Mouse (Mus musculus): ENCODE data around the gene Tkfc.

Gene Tkfc

DNA sequence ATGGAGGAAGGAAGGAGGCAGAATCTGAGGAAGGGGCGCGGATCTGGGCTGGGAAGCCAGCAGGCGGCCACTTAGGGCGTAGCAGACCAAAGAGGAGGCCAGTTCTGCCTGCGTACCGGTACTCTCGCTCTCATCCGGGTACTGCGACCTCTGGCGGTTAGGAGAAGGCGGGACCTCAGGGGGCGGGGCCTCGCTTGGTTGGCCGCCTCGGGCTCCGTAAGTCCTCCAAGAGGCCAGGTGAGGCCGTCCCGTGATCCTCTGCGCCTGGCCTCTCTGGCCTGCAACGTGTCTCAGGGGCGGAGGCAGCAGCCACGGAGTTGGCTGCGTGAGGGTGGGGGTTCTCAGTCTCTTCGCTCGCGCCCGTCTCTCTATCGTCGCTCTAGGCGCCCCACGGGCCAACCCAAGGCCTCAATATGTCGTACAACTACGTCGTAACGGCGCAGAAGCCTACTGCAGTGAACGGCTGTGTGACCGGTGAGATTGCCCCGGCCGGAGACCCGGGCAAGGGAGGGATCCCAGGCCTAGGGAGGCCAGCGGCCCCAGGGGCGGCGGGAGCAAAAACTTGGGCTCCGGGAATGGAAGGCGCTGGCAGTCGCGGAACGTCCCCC is at the start of gene Tkfc, which contains the start of gene Ddb1:
TSS of gene Tkfc (minus strand) at position 362 of the 608 bp plus-strand sequence.
TSS of gene Ddb1 (plus strand) at position 35 of the 608 bp plus-strand sequence.
- DNase-seq (ENCODE audit: low spot score in 2 of 2) = peak; percentile 99

DNA sequence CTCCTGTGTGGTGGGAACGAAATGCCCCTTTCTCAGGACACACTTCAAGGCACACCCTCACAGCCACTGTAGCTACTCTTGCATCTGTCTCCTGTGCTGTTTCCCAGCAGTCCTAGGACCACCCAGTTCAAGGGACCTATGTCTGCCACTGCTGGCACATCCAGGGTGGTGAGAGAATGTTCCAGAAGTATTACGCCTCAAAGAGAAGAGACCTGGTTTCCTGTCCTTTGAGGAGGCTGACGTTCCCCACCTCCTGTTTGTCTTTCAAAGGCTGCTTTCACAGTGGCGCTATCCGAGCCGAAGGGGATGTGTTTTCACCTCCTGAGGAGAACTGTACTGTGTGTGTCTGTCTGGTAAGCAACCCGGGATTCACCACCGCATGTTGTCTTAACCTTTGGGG is 42.7 kb upstream of the Tkfc start:
- no peak for DNase-seq (ENCODE audit: low spot score in 2 of 2)

DNA sequence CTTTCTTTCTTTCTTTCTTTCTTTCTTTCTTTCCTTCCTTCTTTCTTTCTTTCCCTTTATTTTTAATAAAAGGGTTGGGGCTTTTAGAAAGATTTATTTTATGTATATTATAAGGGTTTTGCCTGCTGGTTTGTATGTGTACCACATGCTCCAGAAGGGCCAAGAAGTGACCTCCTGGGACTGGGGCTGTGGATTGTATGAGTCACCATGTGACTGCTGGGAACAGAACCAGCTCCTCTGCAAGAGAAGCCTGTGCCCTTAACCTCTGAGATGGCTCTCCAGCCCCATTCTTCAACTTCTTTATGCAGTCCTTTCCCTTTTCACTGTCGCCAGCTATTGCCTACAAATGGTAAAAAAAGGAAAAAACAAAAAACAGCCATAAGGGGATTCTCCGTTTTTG is 40.2 kb upstream of the Tkfc start:
- no peak for DNase-seq (ENCODE audit: low spot score in 2 of 2)

DNA sequence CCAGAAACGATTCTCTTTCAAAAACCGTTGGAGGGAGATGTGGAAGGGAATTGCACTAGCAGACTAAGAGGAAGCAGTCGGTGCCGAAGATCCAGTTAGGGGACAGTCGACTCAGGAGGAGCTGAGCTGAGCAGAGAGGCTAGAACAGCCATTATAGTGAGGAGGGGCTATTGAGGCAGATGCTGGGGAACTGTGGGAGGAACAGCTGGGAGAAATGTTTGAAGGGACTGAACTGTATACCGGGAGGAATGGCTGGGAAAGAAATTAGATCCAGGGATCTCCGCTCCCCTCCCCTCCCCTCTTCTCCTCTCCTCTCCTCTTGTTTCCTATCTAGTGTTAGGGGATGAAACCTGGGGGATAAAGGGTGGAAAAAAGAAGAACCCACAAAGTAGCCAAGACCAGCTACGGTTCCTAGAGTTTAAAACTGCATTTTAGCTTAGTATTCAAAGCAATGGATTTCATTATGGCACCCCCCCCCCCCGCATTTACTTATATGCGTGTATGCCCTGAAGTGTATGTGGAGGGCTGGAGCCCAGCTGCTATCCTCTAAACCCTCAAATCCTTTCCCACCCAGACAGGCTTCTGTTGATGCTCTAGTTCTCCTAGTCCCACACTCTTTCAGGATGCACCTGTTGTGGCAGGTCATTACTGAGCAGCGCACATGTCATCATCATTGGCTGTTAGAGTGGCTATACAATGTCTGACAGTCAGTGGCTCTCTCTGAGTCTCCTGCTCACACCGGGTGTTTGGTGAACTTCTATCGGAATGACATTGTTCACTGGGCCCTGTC is 35.3 kb upstream of the Tkfc start:
- no peak for DNase-seq (ENCODE audit: low spot score in 2 of 2)

DNA sequence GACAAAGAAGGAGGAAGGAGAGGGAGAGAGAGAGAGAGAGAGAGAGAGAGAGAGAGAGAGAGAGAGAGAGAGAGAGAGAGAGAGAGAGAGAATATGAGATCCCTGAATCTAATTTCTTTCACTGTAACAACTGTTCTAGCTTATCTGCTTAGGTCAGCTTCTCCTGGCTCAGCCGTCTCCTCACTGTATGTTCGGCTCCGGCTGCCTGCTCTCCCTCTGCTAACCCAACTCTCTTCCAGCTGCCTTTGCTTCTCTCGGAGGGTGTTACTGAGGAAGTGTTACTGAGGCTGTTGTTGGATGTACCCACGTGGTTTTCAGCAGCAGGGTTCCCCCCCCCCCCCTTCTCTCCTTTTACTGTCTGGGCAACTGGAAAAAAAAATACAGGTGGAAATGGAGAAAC is 34.6 kb upstream of the Tkfc start:
- no peak for DNase-seq (ENCODE audit: low spot score in 2 of 2)

DNA sequence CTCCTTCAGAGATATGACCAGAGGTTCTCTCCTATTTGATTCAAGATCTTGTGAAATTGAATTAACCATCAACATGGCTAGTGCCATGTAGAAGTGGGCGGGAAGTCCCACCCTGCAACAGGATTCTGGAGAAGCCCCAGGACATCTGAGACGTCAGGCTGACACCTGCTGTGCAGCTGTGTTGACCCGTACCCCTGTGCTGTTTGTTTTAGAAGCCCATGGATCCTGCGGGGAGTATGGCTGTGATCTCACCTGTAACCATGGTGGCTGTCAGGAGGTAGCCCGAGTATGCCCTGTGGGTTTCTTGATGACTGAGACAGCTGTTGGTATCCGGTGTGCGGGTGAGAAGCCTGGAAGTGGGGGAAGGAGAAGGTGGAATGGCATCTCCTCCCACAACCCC is 32.4 kb upstream of the Tkfc start:
- no peak for DNase-seq (ENCODE audit: low spot score in 2 of 2)

DNA sequence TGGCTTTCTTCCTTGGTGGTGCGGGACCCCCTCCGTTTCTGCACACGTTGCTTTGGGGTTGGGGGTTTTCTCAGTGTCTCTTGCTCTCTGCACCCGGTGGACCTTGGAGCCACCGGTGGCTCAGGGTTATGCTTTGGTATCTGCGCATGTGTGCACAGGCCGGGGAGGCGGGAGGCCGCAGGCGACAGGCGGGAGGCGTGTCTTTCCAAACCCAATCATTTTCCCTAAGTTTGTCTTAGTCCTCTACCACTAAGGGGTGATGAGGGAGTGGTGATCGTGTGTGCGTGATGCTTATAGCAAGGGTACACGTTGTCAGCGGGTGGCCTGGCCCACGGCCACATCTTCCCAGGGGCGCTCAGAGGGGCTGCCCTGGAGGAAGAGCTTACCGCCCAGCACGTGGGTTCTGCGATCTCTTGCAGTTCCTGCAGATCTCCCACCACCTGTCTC is 29.4 kb upstream of the Tkfc start:
- peak in 1 of 2 experiments; percentile 23 for DNase-seq (ENCODE audit: low spot score in 2 of 2)

DNA sequence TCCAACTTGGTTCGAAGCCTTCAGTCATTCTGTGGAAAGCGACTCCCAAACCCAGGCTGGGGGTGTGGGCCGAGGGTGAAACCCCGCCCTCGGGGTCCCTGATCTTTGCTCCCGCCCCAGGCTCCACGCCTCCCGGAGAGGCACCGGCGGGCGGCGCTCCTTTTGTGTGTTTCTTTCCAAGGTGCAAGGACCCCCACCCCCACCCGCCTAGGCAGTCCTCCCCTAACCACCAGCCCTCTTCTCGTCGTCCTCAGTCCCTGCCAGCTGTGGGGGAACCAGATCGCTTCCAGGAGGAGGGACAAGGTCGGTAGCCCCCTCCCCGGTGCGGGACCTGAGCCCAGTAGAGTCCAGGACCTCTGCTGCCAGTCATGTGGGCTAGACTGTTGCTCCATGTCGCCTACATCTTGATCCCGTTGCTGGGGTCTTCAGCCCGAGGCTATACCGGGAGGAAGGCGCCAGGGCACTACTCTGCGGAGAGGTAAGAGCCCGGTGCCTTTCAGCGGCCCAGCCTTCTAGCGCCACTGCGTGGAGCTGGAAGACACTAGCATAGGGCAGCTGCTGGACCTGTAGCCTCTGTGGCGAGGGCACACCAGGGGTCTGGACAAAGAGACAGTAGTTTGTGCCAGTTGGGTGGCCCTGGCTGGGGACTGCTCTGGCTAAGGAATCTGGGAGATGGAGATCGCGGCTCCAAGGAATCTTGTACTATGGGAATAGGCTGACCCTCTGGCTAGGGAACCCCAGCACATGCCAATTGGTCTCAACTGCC is 28.8 kb upstream of the Tkfc start, which contains the start of gene Vwce:
TSS of gene Vwce (plus strand) at position 108 of the 766 bp plus-strand sequence.
- peak in 1 of 2 experiments; percentile 39 for DNase-seq (ENCODE audit: low spot score in 2 of 2)

DNA sequence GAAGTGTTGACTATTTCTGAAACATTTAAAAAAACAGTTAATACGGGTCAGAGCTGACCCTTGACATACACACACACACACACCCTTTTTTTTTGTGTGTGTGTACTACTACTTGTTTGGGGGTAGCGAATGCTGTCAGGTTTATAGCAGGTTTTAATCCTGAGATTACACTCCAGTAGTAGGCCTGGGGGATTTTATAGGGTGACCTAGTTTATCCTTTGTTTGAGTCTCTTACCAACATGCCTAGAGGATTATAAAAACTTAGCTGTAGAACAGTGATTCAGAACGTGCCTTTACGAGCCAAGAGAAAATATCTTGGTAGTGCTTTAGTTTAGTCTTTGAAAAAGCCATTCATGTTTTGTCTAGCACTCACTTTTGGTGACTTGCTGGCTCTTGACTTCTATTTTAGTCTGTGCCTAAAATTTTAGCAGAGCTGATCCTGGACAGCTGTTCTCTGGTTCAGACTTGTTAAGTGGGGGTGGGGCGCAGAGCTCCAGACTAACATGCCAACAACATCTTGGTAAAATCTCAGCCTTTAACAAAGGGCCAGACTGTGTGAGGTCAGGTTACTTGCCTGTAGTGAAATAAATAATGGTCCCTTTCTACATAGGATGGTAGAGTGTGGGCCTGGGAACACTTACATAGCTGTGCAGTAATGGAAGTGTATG is 3.3 kb upstream of the Tkfc start:
- no peak for DNase-seq (ENCODE audit: low spot score in 2 of 2)

DNA sequence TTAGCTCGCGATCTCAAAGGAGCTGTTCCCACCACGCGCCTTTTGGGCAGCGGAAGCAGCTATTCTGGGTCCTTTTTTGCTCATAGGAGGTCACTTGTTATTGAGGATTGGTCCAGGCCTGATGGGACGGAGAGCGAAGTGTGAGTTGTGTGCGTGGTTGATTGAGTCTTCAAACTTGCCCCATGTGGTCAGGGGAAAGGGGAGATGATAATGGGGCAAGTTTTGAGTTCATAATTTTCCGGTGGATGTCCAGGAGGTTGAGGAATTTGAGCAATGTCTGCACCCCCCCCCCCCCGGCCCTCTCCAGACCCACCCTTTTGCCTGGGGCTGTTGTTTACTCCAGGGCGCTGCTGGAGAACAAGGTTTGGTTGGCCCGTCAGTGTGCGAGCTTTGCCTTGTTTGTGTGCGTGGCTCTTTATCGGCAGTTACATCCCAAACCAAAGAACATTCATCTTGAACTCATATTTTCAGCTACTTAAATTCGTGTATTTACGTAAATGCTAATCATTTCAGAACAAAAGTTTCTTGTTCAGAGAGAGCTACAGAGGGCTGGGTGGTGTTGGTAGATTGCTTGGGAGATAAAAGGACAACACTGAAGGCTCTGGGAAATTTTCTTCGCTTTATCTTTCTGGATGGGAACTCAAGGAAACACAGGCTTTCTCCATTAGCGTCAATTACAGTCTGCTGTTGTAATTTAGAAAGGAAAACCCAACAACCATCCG is 608 bp upstream of the Tkfc start:
- DNase-seq (ENCODE audit: low spot score in 2 of 2) = no peak

DNA sequence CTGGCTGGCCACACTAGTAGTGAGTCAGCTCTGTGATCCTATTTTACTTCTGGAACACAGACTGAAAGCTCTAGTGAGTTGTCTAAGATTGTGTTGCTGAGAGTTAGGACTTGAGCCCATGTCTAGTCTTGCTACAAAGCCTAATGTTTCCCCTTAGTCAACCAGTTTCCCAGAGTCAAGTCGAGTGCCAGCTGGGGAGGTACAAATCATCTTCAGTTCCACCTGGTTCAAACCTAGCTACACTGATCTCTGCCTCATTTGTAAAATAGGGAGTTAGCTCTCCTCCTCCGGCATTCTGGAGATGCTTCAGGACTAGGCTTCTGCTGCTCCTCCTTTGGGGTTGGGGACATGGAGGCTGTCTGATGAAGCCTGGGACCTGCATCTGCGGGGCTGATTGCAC is 920 bp downstream of the Tkfc start:
- DNase-seq (ENCODE audit: low spot score in 2 of 2) = no peak

DNA sequence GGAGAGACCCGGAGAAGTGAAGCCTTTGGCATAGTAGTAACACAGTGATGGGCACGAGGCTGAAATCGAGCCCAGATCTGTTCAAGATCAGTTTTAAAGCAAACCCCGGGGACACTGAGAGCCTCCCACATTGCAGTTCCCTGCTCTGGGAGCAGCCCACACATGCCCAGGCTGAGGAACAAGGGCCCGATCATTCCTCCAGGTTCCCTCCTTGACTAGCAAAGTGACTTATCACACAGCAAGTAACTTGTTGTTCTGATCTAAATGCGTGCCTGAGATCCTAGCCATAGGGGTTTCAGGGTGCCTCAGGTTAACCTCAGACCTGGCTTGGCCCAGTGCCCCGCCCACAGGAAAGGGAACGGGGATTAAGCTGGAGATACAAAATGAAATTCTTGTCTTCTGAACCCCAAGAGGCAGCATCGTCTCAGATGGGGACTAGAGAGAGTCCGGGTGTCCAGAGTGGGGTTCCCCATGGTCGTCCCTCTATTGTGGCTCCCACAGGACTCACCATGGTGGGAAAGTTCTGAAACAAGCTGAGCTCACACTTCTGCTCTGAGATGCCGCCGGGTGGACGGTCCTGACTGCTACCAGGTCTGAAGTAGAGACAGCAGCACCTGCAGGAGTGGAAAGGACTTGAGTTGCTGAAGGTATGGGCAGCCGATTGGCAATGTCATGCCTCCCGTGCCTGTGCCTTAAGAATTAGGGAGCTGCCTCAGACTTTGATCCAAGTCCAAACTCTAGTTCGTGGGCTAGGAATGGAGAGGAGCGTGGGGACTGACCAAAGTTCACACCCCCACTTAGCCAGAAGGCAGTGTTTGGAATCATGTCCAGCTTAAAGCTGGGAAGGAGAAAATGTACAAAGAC is 1.6 kb downstream of the Tkfc start:
- DNase-seq (ENCODE audit: low spot score in 2 of 2) = no peak

DNA sequence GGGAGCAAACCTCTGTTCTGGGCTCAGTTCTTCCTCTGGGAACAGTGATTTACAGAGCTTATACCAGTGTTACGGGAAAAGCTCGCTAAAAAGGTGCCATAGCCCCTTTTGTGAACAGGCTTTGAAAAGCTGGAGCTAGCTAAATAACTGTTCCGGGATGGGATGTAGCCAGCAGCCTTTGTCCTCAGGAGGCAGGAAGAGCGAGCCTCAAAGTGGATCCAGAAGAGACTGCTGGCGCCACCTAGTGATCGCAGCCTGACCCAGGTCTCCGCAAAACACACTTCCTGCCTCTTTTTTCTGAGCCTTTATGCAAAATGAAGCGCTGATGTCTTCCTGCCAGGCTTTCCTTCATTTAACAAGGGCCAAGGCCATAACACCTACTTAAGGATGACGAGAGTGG is 2.7 kb downstream of the Tkfc start:
- peak; percentile 75 to 82 for DNase-seq (ENCODE audit: low spot score in 2 of 2)

DNA sequence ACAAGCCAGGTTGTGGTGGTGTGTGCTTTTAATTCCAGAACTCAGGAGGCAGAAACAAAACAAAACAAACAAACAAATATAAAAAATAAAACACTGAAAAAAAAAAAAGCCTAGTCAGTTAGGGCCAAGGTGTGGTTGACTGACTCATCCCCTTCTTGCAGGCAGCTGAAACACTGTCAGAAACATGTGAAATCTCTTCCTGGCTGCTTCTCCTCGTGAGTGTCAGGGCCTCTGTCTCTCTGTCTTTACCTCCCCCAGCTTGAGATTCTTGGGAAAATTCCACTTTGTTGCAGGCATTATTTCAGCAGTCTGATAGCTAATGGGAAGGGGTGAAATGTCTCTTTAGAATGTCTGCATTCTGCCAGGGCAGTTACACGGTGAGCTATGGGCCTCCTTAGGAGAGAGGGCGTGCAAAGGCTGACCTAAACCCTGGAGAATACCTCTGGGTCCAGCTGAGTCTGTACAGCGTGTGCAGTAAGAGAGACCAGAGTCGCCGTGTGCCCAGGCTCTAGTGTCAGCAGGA is 3.1 kb downstream of the Tkfc start:
- no peak for DNase-seq (ENCODE audit: low spot score in 2 of 2)

DNA sequence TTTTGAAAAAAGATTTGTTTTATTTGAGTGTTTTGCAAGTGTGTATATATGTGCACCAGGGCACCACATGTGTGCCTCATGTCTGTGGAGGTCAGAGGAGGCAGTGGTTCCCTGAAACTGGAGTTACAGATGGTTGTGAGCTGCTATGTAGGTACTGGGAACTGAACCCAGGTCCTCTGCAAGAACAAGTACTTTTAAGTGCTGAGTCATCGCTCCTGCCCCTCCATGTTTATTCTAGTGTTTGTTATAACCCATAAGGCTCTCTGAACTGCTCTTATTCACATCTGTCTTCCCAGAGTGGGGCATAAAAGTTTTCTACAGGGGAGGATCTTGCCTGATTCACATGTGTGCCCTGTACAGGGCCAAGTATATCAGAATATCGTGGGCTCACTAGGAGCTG is 5.8 kb downstream of the Tkfc start:
- no peak for DNase-seq (ENCODE audit: low spot score in 2 of 2)

DNA sequence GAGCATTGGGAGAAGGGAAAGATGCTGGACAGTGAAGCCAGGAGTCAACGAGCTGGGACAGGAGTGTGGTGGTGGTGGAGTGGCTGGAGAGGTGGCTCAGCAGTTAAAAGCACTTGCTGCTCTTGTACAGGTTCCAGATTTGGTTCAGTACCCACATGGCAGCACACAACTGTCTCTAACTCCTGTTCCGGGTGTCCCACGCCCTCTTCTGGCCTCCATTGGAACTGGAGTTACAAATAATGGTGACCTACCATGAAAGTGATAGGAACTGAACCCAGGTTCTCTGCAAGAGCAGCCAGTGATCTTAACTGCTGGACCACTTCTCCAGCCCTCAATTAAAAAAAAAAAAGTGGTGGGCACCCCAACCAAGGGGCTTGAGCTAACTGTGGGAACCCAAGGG is 7.3 kb downstream of the Tkfc start:
- DNase-seq (ENCODE audit: low spot score in 2 of 2) = peak in 1 of 2 experiments; percentile 34

DNA sequence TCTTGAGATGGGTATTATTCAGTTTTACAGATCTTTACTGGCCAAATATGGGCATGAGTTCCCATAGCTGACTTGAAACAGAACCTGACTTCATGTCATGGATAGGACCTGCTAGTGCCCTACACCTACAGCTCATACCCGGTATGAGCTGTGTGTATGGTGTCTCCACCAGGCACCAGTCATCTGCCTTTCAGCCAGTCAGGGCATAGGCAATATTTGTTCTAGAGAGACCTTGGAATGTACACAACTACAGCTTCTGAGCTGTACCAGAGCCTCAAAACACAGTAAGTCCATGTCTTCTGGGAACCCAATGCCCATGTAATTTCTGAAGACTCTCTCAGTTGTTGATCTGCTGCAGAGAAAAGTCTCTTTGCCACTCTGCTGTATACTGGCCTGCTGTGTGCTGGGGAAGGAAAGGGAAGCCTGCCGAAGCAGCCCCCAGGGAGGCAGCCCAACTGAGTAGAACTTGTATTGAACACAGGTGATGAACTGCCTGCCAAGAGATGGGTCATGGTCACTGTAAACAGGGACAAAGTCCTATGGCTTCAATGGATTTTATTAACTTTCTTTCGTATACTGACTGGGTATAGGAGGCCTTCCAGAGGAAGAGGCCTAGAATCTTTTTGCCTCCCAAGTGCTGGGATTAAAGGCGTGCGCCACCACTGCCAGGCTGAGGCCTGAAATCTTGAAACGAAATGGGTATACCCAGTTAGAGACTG is 13.6 kb downstream of the Tkfc start:
- no peak for DNase-seq (ENCODE audit: low spot score in 2 of 2)

DNA sequence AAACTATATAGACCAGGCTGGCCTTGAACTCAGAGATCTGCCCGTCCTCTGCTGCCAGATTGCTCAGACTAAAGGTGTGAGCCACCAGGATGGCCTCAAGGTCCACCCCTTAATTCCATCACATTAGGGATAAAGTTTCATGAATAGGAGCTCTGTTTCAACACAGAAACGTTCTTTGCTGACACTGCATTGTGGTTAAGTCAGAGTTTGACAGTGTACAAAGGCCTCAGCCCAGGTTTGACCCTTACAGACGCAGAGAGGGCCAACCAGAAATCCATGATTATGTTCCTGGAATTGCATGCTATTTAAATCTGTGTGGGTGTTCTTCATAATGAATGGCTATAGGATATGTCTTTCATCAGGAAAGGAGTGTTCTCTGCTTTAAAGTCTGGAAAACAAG is 15.2 kb downstream of the Tkfc start:
- no peak for DNase-seq (ENCODE audit: low spot score in 2 of 2)

DNA sequence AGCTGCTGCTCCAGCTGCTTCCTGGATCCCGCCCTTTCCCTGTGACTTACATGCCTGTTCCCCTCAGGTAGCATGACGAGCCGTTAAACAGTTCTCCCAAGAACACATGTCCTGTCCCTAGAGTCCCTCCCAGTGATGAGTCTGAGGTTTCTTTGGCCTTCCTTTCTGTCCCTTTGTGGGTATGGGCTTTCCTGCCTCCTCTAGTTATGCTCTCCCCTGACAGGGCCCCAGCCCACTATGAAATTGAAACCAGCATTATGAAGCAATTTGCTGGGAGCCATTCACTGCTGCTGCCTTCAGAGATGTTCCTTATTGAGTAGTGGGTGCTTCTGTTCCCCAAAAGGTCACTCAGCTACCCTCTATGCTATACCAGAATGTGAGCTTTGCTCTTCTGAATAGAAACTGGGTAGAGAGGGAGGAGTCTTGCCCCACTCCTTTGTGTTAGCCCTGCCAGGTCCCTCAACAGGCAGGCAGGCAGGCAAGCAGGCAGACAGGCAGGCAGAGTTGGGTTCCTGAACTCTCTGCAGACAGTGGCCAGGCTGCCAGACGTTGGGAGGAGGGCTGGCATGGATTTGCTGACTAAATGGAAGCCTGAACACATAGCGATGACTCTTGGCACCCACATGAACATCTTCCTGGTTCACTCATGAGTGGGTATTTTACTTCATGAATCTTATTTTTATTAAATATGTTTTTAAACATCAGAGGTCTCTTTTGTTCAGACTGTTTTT is 16.2 kb downstream of the Tkfc start:
- no peak for DNase-seq (ENCODE audit: low spot score in 2 of 2)
